Mouse (Mus musculus): ENCODE measurements around the gene Cntn4.

DNA sequence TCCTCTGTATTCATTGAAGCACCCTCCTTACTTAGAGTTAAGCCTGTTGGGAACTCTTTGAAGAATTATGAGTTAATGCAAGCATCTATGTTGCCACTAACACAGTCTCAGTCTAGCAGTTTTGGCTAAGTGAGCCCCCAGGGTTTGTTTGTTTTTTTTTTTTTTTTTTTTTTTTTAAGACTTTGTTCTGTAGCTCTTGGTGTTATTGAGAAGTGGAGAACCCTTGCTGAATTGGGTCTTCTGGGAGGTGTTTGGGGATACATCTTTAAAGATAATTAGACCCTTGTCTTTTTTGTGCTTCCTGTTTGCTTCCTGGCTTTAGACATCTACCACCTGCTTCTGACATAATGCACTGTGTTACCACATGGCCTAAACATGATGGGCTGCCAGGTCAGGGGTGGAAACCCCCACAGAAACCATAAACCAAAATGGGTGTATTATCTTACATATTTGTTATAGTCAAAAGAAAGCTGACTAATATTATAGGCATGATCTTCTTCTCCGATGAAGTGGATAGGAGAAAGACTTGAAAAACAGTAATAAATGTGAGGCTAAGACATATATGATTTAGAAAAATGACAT, 1062.9 kb downstream of the Cntn4 start:
- no peak for TF ChIP-seq POLR2A (IDR thresholded peaks at IDR 0.05; ENCODE audit: borderline replicate concordance, insufficient read depth, low read length)
- no peak for TF ChIP-seq CTCF (IDR thresholded peaks at IDR 0.05; ENCODE audit: borderline replicate concordance, insufficient read depth, low read depth, low read length)

All from cerebellum, adult 2 months (tissue).